Mouse (Mus musculus): ENCODE data around the gene Gm5891.
"Not testable (repeated sequence)": the region's sequence is repeated elsewhere in the genome, so short reads cannot be mapped to it uniquely, and the experiment has no call there.

Gene Gm5891

DNA sequence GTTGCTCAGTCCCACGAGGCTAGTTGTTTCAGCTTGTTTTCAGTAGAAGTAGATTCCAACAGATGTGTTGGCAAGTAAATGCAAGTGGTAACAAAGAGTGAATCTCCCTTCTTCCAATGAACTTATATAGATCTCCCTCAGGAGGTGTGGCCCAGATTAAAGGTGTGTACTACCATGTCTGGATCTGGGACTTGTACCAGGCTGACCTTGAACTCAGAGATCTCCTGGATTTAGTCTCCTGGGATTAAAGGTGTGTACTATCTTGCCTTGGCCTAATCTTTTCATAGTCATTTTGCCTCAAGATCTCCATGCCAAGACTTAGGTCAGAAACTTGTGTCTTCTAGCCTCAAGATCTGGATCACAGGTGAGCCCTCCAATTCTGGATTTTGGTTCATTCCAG lies at the start of gene Gm5891:
TSS of gene Gm5891 (minus strand) at position 101 of the 400 bp plus-strand sequence.
- DNase-seq (ENCODE audit: low read depth): not testable (repeated sequence)

Measured in induced T-regulatory cell, adult 2 months (primary cell).